Mouse (Mus musculus) lung, postnatal 0 days (tissue): ENCODE results near the gene Col6a6. TPM values are rescaled to one million over a fixed set of nuclear protein-coding genes. Genes with fewer than 3 reads are reported as not detected.

Experiments
- ATAC-seq: fragments of 200-750 bp; cut with Nextera tagmentation; 2 replicates; pipeline ENCODE4 v1.8.0; 2017; ENCODE audit warnings: moderate library complexity
- DNase-seq: peaks from one replicate; pipeline ENCODE4 v3.0.0-alpha.2; 2016; ENCODE audit warnings: low spot score
- H3K27ac ChIP-seq: fragments of 300-500 bp; sonication (generic); 2 replicates; pipeline ENCODE4 v1.5.1; 2014; ENCODE audit warnings: antibody characterized with exemption, mild to moderate bottlenecking, low read length, mixed read lengths
- H3K27me3 ChIP-seq: fragments of 300-500 bp; sonication (generic); replicated peaks from 2 replicates; pipeline ENCODE4 v1.6.1; 2014; ENCODE audit warnings: low read length, mixed read lengths; ENCODE audit not compliant: insufficient read depth
- H3K36me3 ChIP-seq: fragments of 300-500 bp; sonication (generic); 2 replicates; pipeline ENCODE4 v1.6.1; 2014; ENCODE audit warnings: low read length, mixed read lengths; ENCODE audit not compliant: insufficient read depth
- H3K4me1 ChIP-seq: fragments of 300-500 bp; sonication (generic); 2 replicates; pipeline ENCODE4 v1.6.1; 2014; ENCODE audit warnings: antibody characterized with exemption, low read depth, low read length, mixed read lengths; ENCODE audit not compliant: insufficient read depth
- H3K4me2 ChIP-seq: fragments of 300-500 bp; sonication (generic); replicated peaks from 2 replicates; pipeline ENCODE4 v1.6.1; 2014; ENCODE audit warnings: low read depth, mild to moderate bottlenecking, low read length, moderate library complexity, mixed read lengths
- H3K4me3 ChIP-seq: fragments of 300-500 bp; sonication (generic); 2 replicates; pipeline ENCODE4 v1.5.1; 2014; ENCODE audit warnings: low read depth, low read length
- H3K9ac ChIP-seq: fragments of 300-500 bp; sonication (generic); replicated peaks from 2 replicates; pipeline ENCODE4 v1.6.1; 2014; ENCODE audit warnings: low read depth, mild to moderate bottlenecking
- H3K9me3 ChIP-seq: fragments of 300-500 bp; sonication (generic); 2 replicates; pipeline ENCODE4 v1.6.1; 2016; ENCODE audit warnings: low read length, mixed read lengths
- CTCF ChIP-seq: IDR thresholded peaks from 2 replicates; pipeline ENCODE4 v1.5.1; 2016; ENCODE audit warnings: antibody characterized with exemption, mild to moderate bottlenecking
- EP300 ChIP-seq: IDR thresholded peaks from 2 replicates; pipeline ENCODE4 v1.6.1; 2016; ENCODE audit warnings: antibody characterized with exemption, mild to moderate bottlenecking, control low read depth
- WGBS: fragments of 180-500 bp; shearing (Covaris S2); extraction: QIAGEN DNeasy Blood & Tissue Kit; methylation state at CpG from one replicate; pipeline ENCODE4 v1.1.7; 2014; 5-methylcytosine and 5-hydroxymethylcytosine counted together
- polyA plus RNA-seq: library from polyadenylated mRNA; unstranded; fragments of >200 nt; fragmentation: Nextera tagmentation; extraction: Ambion mirVana; gene quantifications from 2 replicates; pipeline ENCODE4 v1.2.1, GENCODE M21; 2015

The Col6a6 gene
- polyA plus RNA-seq, 1 experiment from 2014 or later = 0.07 TPM

- DNase-seq (peak; percentile 30), ATAC-seq (peak; percentile 60)
- H3K4me1 ChIP-seq = no peaks in the 10 kb centered on the region
- no peaks in the 10 kb centered on the region for H3K9me3 ChIP-seq
- peak; percentile 31; the same call in 1 of the 2 replicates for TF ChIP-seq EP300
- TF ChIP-seq CTCF = no peak
- no peak overlapping the region for H3K27ac ChIP-seq
- no peaks in the 10 kb centered on the region for H3K36me3 ChIP-seq
- 52% methylated on average over 7 of the region's 7 CpGs for WGBS
- no peak overlapping the region for H3K9ac ChIP-seq
- no peak overlapping the region for H3K4me3 ChIP-seq
- H3K27me3 ChIP-seq = no peaks in the 10 kb centered on the region
- no peak overlapping the region for H3K4me2 ChIP-seq
Measured at GRCm38 (mm10) chr9:105762274-105762673, 65.7 kb downstream of the Col6a6 start.

GRCm38 (mm10) chr9:105758861-105759260 is 69.1 kb downstream of the Col6a6 start:
- H3K9ac ChIP-seq = no peak overlapping the region
- no peaks in the 10 kb centered on the region for H3K27me3 ChIP-seq
- ATAC-seq (no peak), DNase-seq (peak; percentile 14)
- no peak for TF ChIP-seq CTCF
- no peak for TF ChIP-seq EP300
- H3K4me1 ChIP-seq = no peaks in the 10 kb centered on the region
- H3K4me3 ChIP-seq = no peak overlapping the region
- 53% methylated on average over 5 of the region's 5 CpGs for WGBS
- no peaks in the 10 kb centered on the region for H3K36me3 ChIP-seq
- no peak overlapping the region for H3K4me2 ChIP-seq
- H3K27ac ChIP-seq = no peak overlapping the region
- no peaks in the 10 kb centered on the region for H3K9me3 ChIP-seq

DNA sequence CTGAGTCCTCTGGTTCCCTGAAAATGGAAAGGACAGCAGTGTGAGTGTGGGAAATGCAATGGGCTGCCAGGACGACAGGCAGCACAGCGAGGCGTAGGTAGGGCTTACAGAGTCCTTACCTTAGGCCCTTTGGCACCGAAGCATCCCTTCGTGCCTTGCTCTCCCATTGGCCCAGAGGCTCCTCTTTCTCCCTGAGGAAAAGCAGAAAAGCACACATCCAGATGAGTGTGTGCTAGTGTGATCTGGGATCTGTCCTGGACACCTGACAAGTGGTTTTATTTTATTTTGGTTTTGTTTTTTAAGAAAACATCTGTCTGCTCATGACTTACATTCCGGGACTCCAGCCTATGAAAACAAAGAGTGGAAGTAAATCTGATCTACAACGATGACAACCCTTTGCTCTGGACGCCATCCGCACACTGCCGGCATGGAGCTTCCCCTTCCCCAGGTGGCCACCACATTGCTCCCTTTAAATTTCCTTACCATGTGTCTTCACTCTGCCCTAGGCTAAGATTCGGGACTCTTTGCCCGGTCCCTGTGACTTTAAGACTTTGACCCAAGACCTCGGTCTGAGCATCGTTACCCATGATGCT is 69.7 kb downstream of the Col6a6 start:
- Histone ChIP-seq H3K4me3 (no peak overlapping the region), H3K4me1 (no peaks in the 10 kb centered on the region), H3K27me3 (no peaks in the 10 kb centered on the region), H3K9ac (no peak overlapping the region), H3K9me3 (no peaks in the 10 kb centered on the region), H3K27ac (no peak overlapping the region), H3K4me2 (no peak overlapping the region), H3K36me3 (no peaks in the 10 kb centered on the region)
- ATAC-seq (no peak), DNase-seq (no peak)
- 87% methylated on average over 14 of the region's 14 CpGs for WGBS
- TF ChIP-seq EP300 (no peak), CTCF (no peak)

DNA sequence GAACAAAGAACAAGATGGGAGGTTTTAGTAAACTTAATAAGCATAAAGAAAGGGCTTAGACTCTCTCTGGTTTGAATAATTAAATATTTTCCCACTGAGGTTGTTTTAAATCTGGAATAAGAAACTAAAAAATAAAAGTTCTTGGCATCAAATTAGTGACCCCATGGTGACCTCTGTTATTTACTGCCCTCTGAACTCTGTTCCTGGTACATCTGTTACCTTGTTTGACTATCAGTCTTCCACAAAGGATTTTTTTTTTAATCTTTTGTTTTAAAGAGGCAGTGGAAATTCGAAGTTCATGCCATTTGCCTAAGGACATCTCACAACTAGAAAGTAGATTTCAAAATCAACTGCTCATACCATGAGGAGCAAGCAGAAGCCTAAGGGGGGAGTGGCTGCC is 73.7 kb downstream of the Col6a6 start:
- Histone ChIP-seq H3K27me3 (no peaks in the 10 kb centered on the region), H3K36me3 (no peaks in the 10 kb centered on the region), H3K27ac (no peak overlapping the region), H3K4me3 (no peak overlapping the region), H3K9ac (no peak overlapping the region), H3K4me2 (no peak overlapping the region), H3K9me3 (no peaks in the 10 kb centered on the region), H3K4me1 (no peaks in the 10 kb centered on the region)
- no peak for TF ChIP-seq CTCF
- TF ChIP-seq EP300 = no peak
- DNase-seq (no peak), ATAC-seq (no peak)
- WGBS = 15% methylated on average over 1 of the region's 1 CpGs

DNA sequence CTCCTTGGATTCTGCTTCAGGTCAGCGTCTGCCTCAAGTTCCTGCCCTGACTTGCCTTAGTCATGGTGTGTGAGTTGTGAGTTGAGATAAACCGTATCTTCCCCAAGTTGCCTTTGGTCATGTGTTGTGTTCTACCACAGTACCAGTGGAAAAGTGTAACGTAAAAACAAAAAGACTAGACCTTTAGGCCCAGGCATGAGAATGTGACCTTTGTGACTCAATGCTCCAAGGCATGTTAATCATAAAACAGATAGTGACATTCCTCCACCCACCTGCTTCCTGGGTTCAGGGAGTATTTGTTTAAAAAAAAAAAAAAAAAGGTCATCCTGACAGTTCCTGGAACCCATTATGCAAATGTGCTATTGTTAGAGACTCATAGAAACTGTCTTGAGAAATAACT is 82.1 kb downstream of the Col6a6 start:
- no peaks in the 10 kb centered on the region for H3K9me3 ChIP-seq
- no peak overlapping the region for H3K4me2 ChIP-seq
- no peaks in the 10 kb centered on the region for H3K36me3 ChIP-seq
- TF ChIP-seq EP300 (no peak), CTCF (no peak)
- no peak overlapping the region for H3K4me3 ChIP-seq
- H3K27me3 ChIP-seq = no peaks in the 10 kb centered on the region
- H3K9ac ChIP-seq = no peak overlapping the region
- no peaks in the 10 kb centered on the region for H3K4me1 ChIP-seq
- ATAC-seq (no peak), DNase-seq (no peak)
- WGBS = 84% methylated on average over 3 of the region's 3 CpGs
- H3K27ac ChIP-seq = no peak overlapping the region

DNA sequence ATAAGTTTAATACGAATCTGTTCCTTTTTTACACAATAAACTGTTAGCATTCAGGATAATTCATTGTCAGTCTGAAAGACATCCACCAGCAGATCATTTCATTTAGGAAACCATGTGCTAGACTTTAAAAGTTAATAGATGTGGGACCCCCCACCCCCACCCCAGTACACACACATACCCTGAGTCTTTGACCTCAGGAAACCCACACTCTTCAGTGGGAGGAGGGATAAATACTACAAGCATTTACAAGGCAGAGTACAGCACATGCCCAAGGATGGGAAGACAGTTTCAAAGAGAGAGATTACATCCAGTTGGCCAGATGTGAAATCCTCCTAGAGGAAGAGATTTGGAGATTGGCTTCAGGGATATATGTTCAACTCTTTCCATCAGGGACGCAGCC is 87.5 kb downstream of the Col6a6 start:
- DNase-seq = no peak
- ATAC-seq = no peak
- no peaks in the 10 kb centered on the region for H3K27me3 ChIP-seq
- no peak overlapping the region for H3K27ac ChIP-seq
- H3K36me3 ChIP-seq = no peaks in the 10 kb centered on the region
- H3K9ac ChIP-seq = no peak overlapping the region
- WGBS = 78% methylated on average over 2 of the region's 2 CpGs
- TF ChIP-seq EP300 (no peak), CTCF (no peak)
- no peak overlapping the region for H3K4me3 ChIP-seq
- H3K4me1 ChIP-seq = no peaks in the 10 kb centered on the region
- H3K9me3 ChIP-seq = no peaks in the 10 kb centered on the region
- H3K4me2 ChIP-seq = no peak overlapping the region

DNA sequence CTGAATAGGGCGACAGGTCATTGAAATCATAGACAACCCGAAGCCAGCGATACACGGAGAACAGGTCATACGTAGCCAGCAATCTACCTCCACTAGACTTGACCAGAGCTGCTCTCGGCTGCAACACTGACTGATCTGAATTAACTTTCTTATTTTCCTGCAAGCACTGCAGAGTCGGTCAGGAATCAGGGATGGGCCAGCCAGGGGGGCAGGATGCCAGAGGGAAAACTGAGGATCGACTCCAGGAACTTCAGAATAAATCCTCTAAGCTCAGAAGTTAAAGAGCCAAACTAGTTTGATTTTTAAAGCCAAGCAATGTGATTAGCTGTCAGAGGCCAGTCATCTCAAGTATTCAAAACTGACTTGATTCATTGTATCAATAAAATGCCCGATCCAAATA is 88.5 kb downstream of the Col6a6 start:
- DNase-seq (no peak), ATAC-seq (no peak)
- Histone ChIP-seq H3K9ac (no peak overlapping the region), H3K36me3 (no peaks in the 10 kb centered on the region), H3K4me1 (no peaks in the 10 kb centered on the region), H3K27ac (no peak overlapping the region), H3K27me3 (no peaks in the 10 kb centered on the region), H3K4me3 (no peak overlapping the region), H3K9me3 (no peaks in the 10 kb centered on the region), H3K4me2 (no peak overlapping the region)
- WGBS = 86% methylated on average over 9 of the region's 9 CpGs
- TF ChIP-seq CTCF = no peak
- no peak for TF ChIP-seq EP300
